Mouse (Mus musculus): ENCODE measurements around the gene Olfr1113.
"Not testable (repeated sequence)": the region's sequence is repeated elsewhere in the genome, so short reads cannot be mapped to it uniquely, and the experiment has no call there.

The Olfr1113 gene

DNA sequence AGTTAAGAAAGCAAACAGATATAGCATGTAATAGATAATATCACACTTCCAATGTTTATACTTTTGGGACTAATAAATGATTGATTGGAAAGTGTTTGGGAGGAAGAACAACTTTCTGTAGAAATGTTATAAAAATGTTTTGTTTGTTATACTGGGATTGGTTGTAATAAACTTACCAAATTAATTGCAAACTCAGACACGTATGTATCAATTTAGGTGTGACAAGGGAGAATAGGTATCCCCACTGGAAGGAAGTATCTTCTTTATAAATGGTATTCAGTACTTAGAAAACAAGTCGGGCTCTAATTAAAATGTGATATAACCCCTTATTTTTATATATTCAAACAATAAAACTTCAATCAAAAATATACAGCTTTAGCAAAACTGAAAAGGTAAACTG lies at the start of gene Olfr1113:
TSS of gene Olfr1113 (plus strand) at position 301 of the 400 bp plus-strand sequence.
- no peak for DNase-seq (ENCODE audit: low spot score in 2 of 2)

- DNase-seq (ENCODE audit: low spot score in 2 of 2): not testable (repeated sequence)
Measured at GRCm38 (mm10) chr2:87167731-87168130, 41.0 kb upstream of the Olfr1113 start.

DNA sequence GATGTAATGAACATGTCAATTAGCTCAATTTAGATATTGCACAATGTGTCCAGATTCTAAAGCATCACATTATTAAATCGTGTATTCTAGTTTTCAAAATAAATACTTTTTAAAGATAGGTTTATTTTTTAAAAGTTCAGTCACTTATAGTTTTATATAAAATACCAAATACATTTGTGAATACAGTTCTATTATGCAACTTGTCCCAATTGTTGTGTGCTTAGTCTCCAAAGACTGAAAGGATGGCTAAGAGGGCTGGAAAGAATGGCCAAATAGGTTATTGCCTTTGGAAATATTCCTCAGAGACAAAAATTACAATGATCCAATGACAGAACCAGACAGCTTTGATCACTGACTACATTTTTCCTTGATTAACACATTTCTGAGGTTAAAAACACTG lies 21.3 kb upstream of the Olfr1113 start, which contains the start of gene Olfr1112:
TSS of gene Olfr1112 (plus strand) at position 301 of the 400 bp plus-strand sequence.
- no peak for DNase-seq (ENCODE audit: low spot score in 2 of 2)

- DNase-seq (ENCODE audit: low spot score in 2 of 2): no peak
Measured at GRCm38 (mm10) chr2:87247713-87248112, 38.9 kb downstream of the Olfr1113 start, which contains the start of gene Olfr1115. TSS of gene Olfr1115 (plus strand) at chr2:87248013.

Measured in right cerebral cortex, postnatal 36 days (tissue).